Comparison of ENCODE assay signal across 9 mouse cellular contexts in the genomic region with DNA sequence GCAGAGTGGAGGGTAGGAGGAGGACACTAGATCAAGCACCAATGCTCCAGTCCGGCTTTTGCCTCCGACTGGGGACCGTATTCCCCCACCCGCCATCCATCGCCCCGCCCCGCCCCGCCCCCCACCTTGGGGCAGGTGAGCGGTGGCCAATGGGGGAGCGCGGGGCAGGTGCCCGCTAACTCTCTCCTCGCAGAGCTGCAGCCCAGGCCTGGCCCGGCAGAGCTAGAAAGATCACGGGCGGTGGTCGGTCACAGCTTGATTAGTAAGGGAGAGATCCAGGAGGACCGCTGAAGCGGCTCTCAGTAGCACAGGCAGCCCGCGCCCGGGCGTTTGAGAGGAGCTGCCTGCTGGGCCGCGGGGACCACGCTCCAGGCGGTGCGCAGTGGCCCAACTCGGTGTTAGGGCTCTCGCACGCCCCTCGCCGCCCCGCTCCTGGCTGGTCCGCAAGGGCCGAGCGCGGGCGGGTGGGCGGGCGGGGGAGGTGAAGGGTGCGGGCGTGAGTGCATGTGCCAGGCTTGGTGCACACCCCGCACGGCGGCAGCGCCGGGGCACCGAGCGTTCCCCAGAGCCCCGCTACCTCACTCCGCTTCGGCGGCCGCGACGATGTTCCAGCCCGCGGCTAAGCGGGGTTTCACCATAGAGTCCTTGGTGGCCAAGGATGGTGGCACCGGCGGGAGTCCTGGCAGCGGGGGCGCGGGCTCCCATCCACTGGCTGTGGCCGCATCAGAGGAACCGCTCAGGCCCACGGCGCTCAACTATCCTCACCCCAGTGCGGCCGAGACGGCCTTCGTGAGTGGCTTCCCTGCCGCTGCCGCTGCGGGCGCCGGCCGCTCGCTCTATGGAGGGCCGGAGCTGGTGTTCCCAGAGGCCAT. TPM values are rescaled to one million over a fixed set of nuclear protein-coding genes. Genes with fewer than 3 reads are reported as not detected.
DNase-seq lines count a peak whose midpoint lies in the region; ATAC-seq and TF ChIP-seq lines count a peak whose summit lies in the region.
"Had no signal": no experiment of that assay in that cellular context is flagged by ENCODE, and none has a peak within 500 bp of the region (broad histone marks: within the 10 kb centered on the region; RNA-seq: fewer than 3 reads in every experiment).

A gene (plus strand): TSS at position 99 of the 872 bp plus-strand sequence.

- peaks cover 44% of the 10 kb centered on the region for H3K4me1 ChIP-seq in E14TG2a.4 (replicated peaks; ENCODE audit: low read depth, low read length)
- no peaks in the 10 kb centered on the region; the same call in 1 of the 2 replicates for H3K4me1 ChIP-seq in liver, embryonic 12.5 days
- H3K4me1 ChIP-seq in neural tube, embryonic 12.5 days = peaks cover 28% of the 10 kb centered on the region

- peak; percentile 31 for DNase-seq in adrenal gland, postnatal 14 days
- peak; percentile 40 for DNase-seq in frontal cortex, postnatal 10 days (ENCODE audit: low spot score in 2 of 2)
- peak; percentile 88 for DNase-seq in kidney, postnatal 10 days
- DNase-seq in gastrocnemius, postnatal 14 days = no peak
- no peak for DNase-seq in urinary bladder, postnatal 36 days (ENCODE audit: low spot score in 2 of 2)

- no peak within 1 kb of the TSS for H3K9ac ChIP-seq in liver, embryonic 12.5 days
- peak within 1 kb of the TSS; percentile 8 for H3K9ac ChIP-seq in neural tube, embryonic 12.5 days

- TF ChIP-seq CTCF in E14TG2a.4 (conservative IDR thresholded peaks at IDR 0.05; ENCODE audit: low read length) = no peak

- H3K4me2 ChIP-seq in liver, embryonic 12.5 days = peak within 1 kb of the TSS; percentile 57
- peak within 1 kb of the TSS; percentile 72 for H3K4me2 ChIP-seq in neural tube, embryonic 12.5 days (replicated peaks)

- under 1% methylated on average over 59 of the region's 81 CpGs for WGBS in liver, embryonic 12.5 days (ENCODE audit: insufficient replicate concordance)
- WGBS in neural tube, embryonic 12.5 days = under 1% methylated on average over 81 of the region's 81 CpGs

- no peaks in the 10 kb centered on the region for H3K9me3 ChIP-seq in E14TG2a.4 (ENCODE audit: low read length)
- no peaks in the 10 kb centered on the region for H3K9me3 ChIP-seq in liver, embryonic 12.5 days (replicated peaks)
- no peaks in the 10 kb centered on the region for H3K9me3 ChIP-seq in neural tube, embryonic 12.5 days

- intact Hi-C loops in gastrocnemius, postnatal 14 days (cut with DNase I; ENCODE audit: low total_unique reads) = no loop called here

- no peak within 1 kb of the TSS for H3K27ac ChIP-seq in liver, embryonic 12.5 days
- no peak within 1 kb of the TSS for H3K27ac ChIP-seq in neural tube, embryonic 12.5 days

- H3K4me3 ChIP-seq in E14TG2a.4 (replicated peaks; ENCODE audit: low read length) = peak within 1 kb of the TSS; percentile 72
- H3K4me3 ChIP-seq in liver, embryonic 12.5 days = peak within 1 kb of the TSS; percentile 33
- H3K4me3 ChIP-seq in neural tube, embryonic 12.5 days = peak within 1 kb of the TSS; percentile 35

- H3K36me3 ChIP-seq in E14TG2a.4 (ENCODE audit: insufficient read depth, low read length) = no peaks in the 10 kb centered on the region
- H3K36me3 ChIP-seq in liver, embryonic 12.5 days = no peaks in the 10 kb centered on the region
- H3K36me3 ChIP-seq in neural tube, embryonic 12.5 days = no peaks in the 10 kb centered on the region

- H3K27me3 ChIP-seq in E14TG2a.4 (ENCODE audit: insufficient read depth, low read length) = peaks cover 89% of the 10 kb centered on the region
- peaks cover 93% of the 10 kb centered on the region for H3K27me3 ChIP-seq in liver, embryonic 12.5 days (replicated peaks)
- H3K27me3 ChIP-seq in neural tube, embryonic 12.5 days (replicated peaks) = peaks cover 85% of the 10 kb centered on the region

- peak; percentile 37; the same call in 1 of the 2 replicates for ATAC-seq in liver, embryonic 12.5 days
- ATAC-seq in neural tube, embryonic 12.5 days (ENCODE audit: low FRiP score, low read depth) = 0 out of 2 replicates have a peak, but pooled peaks have one; percentile 41

RNA-seq across cellular contexts. Expression of the gene that starts here (rescaled TPM):
- total RNA-seq in adrenal gland, postnatal 14 days (2021) = not detected in 2 replicates
- not detected in 2 replicates for polyA plus RNA-seq in liver, embryonic 12.5 days (2016; fragmentation: Nextera tagmentation; extraction: Ambion mirVana)
- polyA plus RNA-seq in neural tube, embryonic 12.5 days (2016; fragmentation: Nextera tagmentation; extraction: Ambion mirVana) = 0.16 TPM in 1 of 2 replicates, not detected in the other
- not detected for total RNA-seq in gastrocnemius, postnatal 14 days (2021)
- total RNA-seq: adrenal gland, adult 18-20 months had no signal

Comparison
In these comparisons a context has a peak if more than half of its experiments do, and no peak if none do; other contexts are left out.
1. Peak in DNase-seq in adrenal gland, postnatal 14 days; RNA of the gene not detected or under 1 TPM.
2. Peak in ATAC-seq, H3K4me3 ChIP-seq and H3K4me2 ChIP-seq in liver, embryonic 12.5 days; RNA of the gene not detected or under 1 TPM.
3. Peak in ATAC-seq, H3K4me3 ChIP-seq, H3K9ac ChIP-seq and H3K4me2 ChIP-seq in neural tube, embryonic 12.5 days; RNA of the gene not detected or under 1 TPM.
4. DNase-seq: peak in frontal cortex, postnatal 10 days (2 of 2) and kidney, postnatal 10 days (single experiment); none in gastrocnemius, postnatal 14 days (single experiment) and urinary bladder, postnatal 36 days (0 of 2).
5. Peak in every context shown above with its lines, with median percentiles within 50 percentile points of each other: H3K4me3 ChIP-seq.